Mouse (Mus musculus) layer of hippocampus, adult 11-12 months (tissue): ENCODE results near the gene Ntn3.

Source experiments
- DNase-seq: peaks from one replicate; pipeline ENCODE4 v3.0.0; 2022; ENCODE audit warnings: low spot score

Ntn3 gene

GRCm38 (mm10) chr17:24190934-24191333, 18.4 kb downstream of the Ntn3 start:
- no peak for DNase-seq

- no peak for DNase-seq
These were observed 35.1 kb downstream of the Ntn3 start for GRCm38 (mm10) chr17:24174259-24174658.

- DNase-seq = peak; percentile 79
These were observed 35.9 kb downstream of the Ntn3 start for GRCm38 (mm10) chr17:24173423-24173822.

GRCm38 (mm10) chr17:24171738-24172137, 37.6 kb downstream of the Ntn3 start:
- no peak for DNase-seq

GRCm38 (mm10) chr17:24170729-24171128, 38.6 kb downstream of the Ntn3 start:
- no peak for DNase-seq

GRCm38 (mm10) chr17:24170125-24170524, 39.2 kb downstream of the Ntn3 start:
- no peak for DNase-seq

- peak; percentile 96 for DNase-seq
These were observed 39.8 kb downstream of the Ntn3 start, which contains the start of gene Atp6v0c for GRCm38 (mm10) chr17:24169317-24170065. Gene Atp6v0c (minus strand): TSS chr17:24169702.

GRCm38 (mm10) chr17:24168590-24169277, 40.6 kb downstream of the Ntn3 start:
- DNase-seq = peak; percentile 79

- DNase-seq = no peak
These were observed 41.3 kb downstream of the Ntn3 start for GRCm38 (mm10) chr17:24167891-24168505.

GRCm38 (mm10) chr17:24167120-24167519, 42.2 kb downstream of the Ntn3 start:
- no peak for DNase-seq

- DNase-seq = peak; percentile 51
These were observed 44.6 kb downstream of the Ntn3 start for GRCm38 (mm10) chr17:24164566-24165259.

GRCm38 (mm10) chr17:24163176-24163962, 46.0 kb downstream of the Ntn3 start, which contains the start of gene Amdhd2:
Gene Amdhd2 (minus strand): TSS chr17:24163766.
- peak; percentile 99 for DNase-seq

- no peak for DNase-seq
These were observed 46.7 kb downstream of the Ntn3 start for GRCm38 (mm10) chr17:24162584-24163175.

- DNase-seq = no peak
These were observed 47.9 kb downstream of the Ntn3 start for GRCm38 (mm10) chr17:24161466-24161865.

GRCm38 (mm10) chr17:24157526-24157925, 51.8 kb downstream of the Ntn3 start:
- no peak for DNase-seq

- no peak for DNase-seq
These were observed 52.2 kb downstream of the Ntn3 start for GRCm38 (mm10) chr17:24157121-24157520.

GRCm38 (mm10) chr17:24156394-24156793, 52.9 kb downstream of the Ntn3 start:
- DNase-seq = no peak

GRCm38 (mm10) chr17:24155742-24156141, 53.6 kb downstream of the Ntn3 start:
- DNase-seq = no peak

- DNase-seq = no peak
These were observed 54.9 kb downstream of the Ntn3 start for GRCm38 (mm10) chr17:24154463-24154862.
